Mouse (Mus musculus) C2C12 (cell line): Measurements from ENCODE around the gene Syce1. TPM values are rescaled to one million over a fixed set of nuclear protein-coding genes. Genes with fewer than 3 reads are reported as not detected.

Experiments
- H3K27me3 ChIP-seq: one replicate; pipeline ENCODE4 v1.6.1; 2011; ENCODE audit not compliant: control insufficient read depth, insufficient read depth, insufficient read length
- H3K36me3 ChIP-seq: one replicate; pipeline ENCODE4 v1.6.1; 2011; ENCODE audit not compliant: control insufficient read depth, insufficient read depth
- H3K4me3 ChIP-seq: one replicate; pipeline ENCODE4 v1.5.1; 2011; ENCODE audit warnings: mild to moderate bottlenecking, control low read depth; ENCODE audit not compliant: poor library complexity, insufficient read depth, severe bottlenecking
- H3K79me2 ChIP-seq: one replicate; pipeline ENCODE4 v1.6.1; 2011; ENCODE audit not compliant: control insufficient read depth, insufficient read depth
- H3K79me3 ChIP-seq: one replicate; pipeline ENCODE4 v1.6.1; 2011; ENCODE audit warnings: low read depth, control low read depth
- H3ac ChIP-seq: one replicate; pipeline ENCODE3; 2011; ENCODE audit warnings: low read depth; ENCODE audit not compliant: control insufficient read depth, insufficient read length
- CEBPB ChIP-seq: IDR thresholded peaks from one replicate; pipeline ENCODE4 v1.6.1; 2011; ENCODE audit warnings: low read depth, mild to moderate bottlenecking, control low read depth, moderate library complexity
- CTCF ChIP-seq: IDR thresholded peaks from one replicate; pipeline ENCODE4 v1.5.1; 2011; ENCODE audit not compliant: control insufficient read depth, insufficient read depth, insufficient read length
- FOSL1 ChIP-seq: IDR thresholded peaks from one replicate; pipeline ENCODE4 v1.8.0; 2011; ENCODE audit warnings: mild to moderate bottlenecking, low read length; ENCODE audit not compliant: poor library complexity, insufficient read depth, severe bottlenecking
- MAX ChIP-seq: IDR thresholded peaks from one replicate; pipeline ENCODE4 v1.6.1; 2011; ENCODE audit warnings: mild to moderate bottlenecking, control low read depth
- MYOD1 ChIP-seq: IDR thresholded peaks from one replicate; pipeline ENCODE4 v1.6.1; 2011; ENCODE audit warnings: low read depth; ENCODE audit not compliant: control insufficient read depth, insufficient read length
- MYOG ChIP-seq: IDR thresholded peaks from one replicate; pipeline ENCODE4 v1.6.1; 2011; ENCODE audit not compliant: control insufficient read depth, insufficient read length; ENCODE audit errors: extremely low read depth
- USF1 ChIP-seq: IDR thresholded peaks from one replicate; pipeline ENCODE4 v1.6.1; 2011; ENCODE audit warnings: low read depth, mild to moderate bottlenecking, control low read depth, moderate library complexity
- polyA plus RNA-seq: library from polyadenylated mRNA; unstranded; fragments of >200 nt; fragmentation: generic; extraction: Trizol; gene quantifications from one replicate; pipeline ENCODE4 v1.2.1, GENCODE M21; 2012; ENCODE audit warnings: missing spikeins

Syce1 gene
- polyA plus RNA-seq, 1 experiment: not detected

GRCm38 (mm10) chr7:140831447-140831846 lies 43.8 kb upstream of the Syce1 start:
- Histone ChIP-seq H3K4me3 (no peak overlapping the region), H3K79me3 (no peaks in the 10 kb centered on the region), H3ac (no peak overlapping the region), H3K79me2 (no peaks in the 10 kb centered on the region), H3K27me3 (no peaks in the 10 kb centered on the region), H3K36me3 (no peaks in the 10 kb centered on the region)
- TF ChIP-seq CEBPB (no peak), CTCF (no peak), MYOG (no peak), USF1 (no peak), FOSL1 (no peak), MYOD1 (no peak), MAX (no peak)

GRCm38 (mm10) chr7:140828171-140828881 lies 40.7 kb upstream of the Syce1 start:
- H3ac ChIP-seq: no peak overlapping the region
- TF ChIP-seq CEBPB: no peak
- TF ChIP-seq MYOG: no peak
- TF ChIP-seq MYOD1: no peak
- no peak for TF ChIP-seq USF1
- no peak for TF ChIP-seq MAX
- TF ChIP-seq CTCF: no peak

GRCm38 (mm10) chr7:140822731-140823130 lies 35.1 kb upstream of the Syce1 start:
- TF ChIP-seq CEBPB (no peak), USF1 (no peak), MYOG (no peak), MYOD1 (no peak), FOSL1 (no peak), MAX (no peak), CTCF (no peak)
- Histone ChIP-seq H3K79me3 (no peaks in the 10 kb centered on the region), H3K4me3 (no peak overlapping the region), H3K27me3 (no peaks in the 10 kb centered on the region), H3ac (no peak overlapping the region), H3K79me2 (no peaks in the 10 kb centered on the region), H3K36me3 (no peaks in the 10 kb centered on the region)

More at GRCm38 (mm10) chr7:140828171-140828881, 40.7 kb upstream of the Syce1 start:
- no peaks in the 10 kb centered on the region for H3K36me3 ChIP-seq
- H3K27me3 ChIP-seq: no peaks in the 10 kb centered on the region
- no peaks in the 10 kb centered on the region for H3K79me2 ChIP-seq
- H3K79me3 ChIP-seq: no peaks in the 10 kb centered on the region
- H3K4me3 ChIP-seq: no peak overlapping the region

GRCm38 (mm10) chr7:140821653-140822329 lies 34.1 kb upstream of the Syce1 start, which contains the start of gene Zfp941:
Gene Zfp941, minus strand, starts transcription at chr7:140822178.
- H3K4me3 ChIP-seq: no peak within 1 kb of the TSS
- no peaks in the 10 kb centered on the region for H3K27me3 ChIP-seq
- H3K79me2 ChIP-seq: no peaks in the 10 kb centered on the region
- H3K36me3 ChIP-seq: no peaks in the 10 kb centered on the region
- H3ac ChIP-seq: peak within 1 kb of the TSS; percentile 41
- no peaks in the 10 kb centered on the region for H3K79me3 ChIP-seq
- TF ChIP-seq USF1: no peak
- no peak for TF ChIP-seq MYOD1

- no peaks in the 10 kb centered on the region for H3K79me2 ChIP-seq
- H3K36me3 ChIP-seq: no peaks in the 10 kb centered on the region
- TF ChIP-seq MAX (no peak), MYOD1 (no peak), FOSL1 (no peak), CEBPB (no peak), MYOG (no peak), USF1 (no peak), CTCF (no peak)
- H3K79me3 ChIP-seq: no peaks in the 10 kb centered on the region
- H3K27me3 ChIP-seq: no peaks in the 10 kb centered on the region
- H3ac ChIP-seq: no peak overlapping the region
- H3K4me3 ChIP-seq: no peak overlapping the region
Observed at GRCm38 (mm10) chr7:140821305-140821652, 33.6 kb upstream of the Syce1 start.

GRCm38 (mm10) chr7:140820173-140820572 lies 32.5 kb upstream of the Syce1 start:
- H3K27me3 ChIP-seq: no peaks in the 10 kb centered on the region
- H3K79me2 ChIP-seq: no peaks in the 10 kb centered on the region
- TF ChIP-seq MYOD1 (no peak), MYOG (no peak), CTCF (no peak), USF1 (no peak), FOSL1 (no peak), CEBPB (no peak), MAX (no peak)
- H3K36me3 ChIP-seq: no peaks in the 10 kb centered on the region
- H3ac ChIP-seq: no peak overlapping the region
- H3K4me3 ChIP-seq: no peak overlapping the region
- H3K79me3 ChIP-seq: no peaks in the 10 kb centered on the region
